Mouse (Mus musculus): ENCODE results near the gene Ism2. TPM values are rescaled to one million over a fixed set of nuclear protein-coding genes. Genes with fewer than 3 reads are reported as not detected.

The Ism2 gene
- polyA plus RNA-seq, 1 experiment from 2014 or later = 1.0 TPM

Small RNA genes lying within 50 kb of the gene (microRNA-seq; reads per million reads assigned to microRNA genes)
- not detected for gene Gm47293

Other genes starting within 250 kb of the Ism2 start
- gene Ngb, start 197.2 kb downstream of the Ism2 start, polyA plus RNA-seq (2015; fragmentation: Nextera tagmentation; extraction: Ambion mirVana) = 6.4 and 7.1 TPM in 2 replicates
- 33.3 and 34.4 TPM in 2 replicates for gene Gstz1, start 152.5 kb downstream of the Ism2 start, polyA plus RNA-seq (2015; fragmentation: Nextera tagmentation; extraction: Ambion mirVana)
- 16.4 and 16.8 TPM in 2 replicates for gene Pomt2, start 151.7 kb downstream of the Ism2 start, polyA plus RNA-seq (2015; fragmentation: Nextera tagmentation; extraction: Ambion mirVana)
- 1.3 and 1.9 TPM in 2 replicates for gene Samd15, start 100.0 kb downstream of the Ism2 start, polyA plus RNA-seq (2015; fragmentation: Nextera tagmentation; extraction: Ambion mirVana)
- 2.2 and 2.6 TPM in 2 replicates for gene Tmed8, start 99.3 kb downstream of the Ism2 start, polyA plus RNA-seq (2015; fragmentation: Nextera tagmentation; extraction: Ambion mirVana)
- 0.26 and 0.39 TPM in 2 replicates for gene Noxred1, start 61.0 kb downstream of the Ism2 start, polyA plus RNA-seq (2015; fragmentation: Nextera tagmentation; extraction: Ambion mirVana)
- 40.7 and 41.1 TPM in 2 replicates for gene Vipas39, start 33.4 kb downstream of the Ism2 start, polyA plus RNA-seq (2015; fragmentation: Nextera tagmentation; extraction: Ambion mirVana)
- 219 and 232 TPM in 2 replicates for gene Ahsa1, start 33.2 kb downstream of the Ism2 start, polyA plus RNA-seq (2015; fragmentation: Nextera tagmentation; extraction: Ambion mirVana)
- gene Sptlc2, start 88.7 kb upstream of the Ism2 start, polyA plus RNA-seq (2015; fragmentation: Nextera tagmentation; extraction: Ambion mirVana) = 95.8 and 105 TPM in 2 replicates
- 285 and 321 TPM in 2 replicates for gene Slirp, start 144.2 kb upstream of the Ism2 start, polyA plus RNA-seq (2015; fragmentation: Nextera tagmentation; extraction: Ambion mirVana)
- 47.5 and 48.0 TPM in 2 replicates for gene Alkbh1, start 144.3 kb upstream of the Ism2 start, polyA plus RNA-seq (2015; fragmentation: Nextera tagmentation; extraction: Ambion mirVana)
- gene Snw1, start 172.6 kb upstream of the Ism2 start, polyA plus RNA-seq (2015; fragmentation: Nextera tagmentation; extraction: Ambion mirVana) = 116 and 118 TPM in 2 replicates
- gene Gm5788, start 195.0 kb upstream of the Ism2 start, polyA plus RNA-seq (2015; fragmentation: Nextera tagmentation; extraction: Ambion mirVana) = not detected in 2 replicates
- not detected in 2 replicates for gene Gm8300, start 214.6 kb upstream of the Ism2 start, polyA plus RNA-seq (2015; fragmentation: Nextera tagmentation; extraction: Ambion mirVana)